Mouse (Mus musculus): ENCODE measurements around the gene Ciita.

GRCm38 (mm10) chr16:10553858-10554257 lies 74.0 kb downstream of the Ciita start:
- TF ChIP-seq CTCF (IDR thresholded peaks at IDR 0.05) (no peak), EP300 (IDR thresholded peaks at IDR 0.05) (no peak)
